Mouse (Mus musculus) G1E (cell line): ENCODE measurements around the gene Actc1.

Experiments used
- CTCF ChIP-seq: IDR thresholded peaks from 2 replicates; pipeline ENCODE4 v1.5.1; 2012; ENCODE audit warnings: low read depth, low read length, inconsistent platforms, mixed read lengths
- GATA1 ChIP-seq: IDR thresholded peaks from 2 replicates; pipeline ENCODE4 v1.6.1; 2012; ENCODE audit warnings: borderline replicate concordance, low read length, inconsistent platforms, mixed read lengths
- POLR2AphosphoS5 ChIP-seq: IDR thresholded peaks from 2 replicates; pipeline ENCODE4 v1.6.1; 2012; ENCODE audit warnings: low read depth, low read length, inconsistent platforms; ENCODE audit not compliant: insufficient replicate concordance

DNA sequence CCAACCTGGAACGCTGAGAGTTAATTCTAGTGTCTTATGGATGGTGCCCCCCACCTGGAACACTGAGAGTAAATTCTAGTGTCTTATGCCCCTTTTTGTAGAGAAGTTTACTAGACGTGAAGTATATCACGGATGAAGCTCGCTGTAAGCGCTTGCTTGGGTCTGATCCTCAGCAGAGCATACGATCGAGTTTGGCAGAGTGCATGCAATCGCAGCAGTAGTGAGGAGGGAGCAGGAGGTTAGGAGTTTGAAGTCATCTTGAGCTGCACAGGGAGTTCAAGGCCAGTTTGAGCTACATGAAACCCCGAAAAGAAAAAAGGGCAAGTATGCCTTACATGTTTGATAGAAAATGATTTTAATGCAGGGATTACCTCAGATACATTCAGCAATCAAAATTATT lies 47.5 kb upstream of the Actc1 start:
- TF ChIP-seq CTCF (no peak), POLR2AphosphoS5 (no peak), GATA1 (no peak)
